Mouse (Mus musculus) CD4-positive, CD25-positive, alpha-beta regulatory T cell, adult 4 months (primary cell): ENCODE measurements around the gene Glod5. TPM values are rescaled to one million over a fixed set of nuclear protein-coding genes. Genes with fewer than 3 reads are reported as not detected.
A peak's percentile ranks its signal among the peaks of the same experiment; 100 is the strongest.
"Not testable (repeated sequence)": the region's sequence is repeated elsewhere in the genome, so short reads cannot be mapped to it uniquely, and the experiment has no call there.

Source experiments
- ATAC-seq: one replicate; pipeline ENCODE4 v1.8.0; 2017
- polyA plus RNA-seq, 2 experiments: library from polyadenylated mRNA; unstranded; fragments of 100-300 nt; shearing (Covaris generic); gene quantifications; one replicate each; pipeline ENCODE4 v1.2.1; 2017

Glod5 gene
- not detected for polyA plus RNA-seq

- ATAC-seq, result no peak
Measured at GRCm38 (mm10) chrX:8018286-8018685, at the start of gene Glod5. Gene Glod5, minus strand, starts transcription at chrX:8018492.

DNA sequence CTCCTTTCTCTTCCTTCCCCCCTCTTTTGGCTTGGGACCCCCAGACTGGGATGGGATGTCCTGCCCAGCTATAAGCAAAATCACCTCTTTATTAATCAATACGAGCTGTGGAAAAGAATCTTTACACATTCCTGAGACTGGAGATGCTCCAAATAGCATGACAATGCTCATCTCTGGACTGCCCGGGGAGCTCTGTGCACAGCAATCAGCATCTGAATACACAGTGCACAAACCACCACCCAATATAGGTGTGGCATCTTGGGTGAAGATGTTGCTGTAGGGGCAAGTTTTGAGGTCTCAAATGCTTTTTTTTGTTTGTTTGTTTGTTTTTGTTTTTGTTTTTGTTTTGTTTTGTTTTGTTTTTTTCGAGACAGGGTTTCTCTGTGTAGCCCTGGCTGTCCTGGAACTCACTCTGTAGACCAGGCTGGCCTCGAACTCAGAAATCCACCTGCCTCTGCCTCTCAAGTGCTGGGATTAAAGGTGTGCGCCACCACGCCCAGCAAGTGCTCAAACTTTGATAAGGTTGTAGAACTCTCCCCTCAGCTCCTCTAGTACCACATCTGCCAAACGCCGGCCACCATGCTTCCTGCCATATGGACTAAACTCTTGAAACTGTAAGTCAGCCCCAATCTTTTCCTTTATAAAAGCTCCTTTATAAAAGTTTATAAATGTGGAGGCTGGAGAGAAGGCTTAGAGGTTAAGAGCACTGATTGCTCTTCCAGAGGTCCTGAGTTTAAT is 32.9 kb upstream of the Glod5 start:
- not testable (repeated sequence) for ATAC-seq

DNA sequence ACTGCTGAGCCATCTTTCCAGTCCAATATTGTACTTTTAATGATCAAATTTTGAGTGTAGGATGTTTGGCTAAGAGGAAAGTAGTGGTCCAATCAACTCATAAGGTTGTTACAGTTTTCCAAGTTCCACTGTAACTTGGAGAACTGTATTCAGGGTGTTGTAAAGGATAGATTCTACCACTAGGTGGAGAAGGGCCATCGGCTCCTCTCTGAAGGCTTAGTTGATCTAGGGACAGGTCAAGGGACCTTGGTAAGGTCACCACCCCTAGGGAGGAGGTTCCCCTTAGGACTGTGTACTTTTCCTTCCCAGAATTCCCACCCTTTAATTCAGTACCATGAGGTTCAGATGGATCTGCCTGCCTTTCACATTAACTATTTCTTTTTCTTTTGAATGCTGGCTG is 14.7 kb upstream of the Glod5 start:
- ATAC-seq, result no peak

DNA sequence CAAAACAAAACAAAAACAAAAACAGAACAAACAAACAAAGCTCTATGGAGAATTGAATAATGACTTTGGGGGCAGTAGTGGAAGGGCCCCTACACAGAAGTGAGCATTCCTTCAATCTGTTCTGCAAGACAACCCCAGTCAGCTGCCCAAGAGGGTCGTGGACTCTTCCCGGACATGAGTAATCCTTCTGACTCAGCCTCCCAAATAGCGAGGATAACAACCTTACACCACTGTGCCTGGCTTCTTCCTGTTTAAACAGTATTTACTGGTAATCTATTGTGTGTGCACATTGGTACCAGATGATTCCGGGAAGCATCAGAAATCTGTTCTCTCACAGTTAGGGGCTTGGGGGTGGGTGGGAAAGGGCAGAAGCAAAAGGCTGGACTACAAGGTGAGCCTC is 8.5 kb upstream of the Glod5 start:
- ATAC-seq, result no peak

DNA sequence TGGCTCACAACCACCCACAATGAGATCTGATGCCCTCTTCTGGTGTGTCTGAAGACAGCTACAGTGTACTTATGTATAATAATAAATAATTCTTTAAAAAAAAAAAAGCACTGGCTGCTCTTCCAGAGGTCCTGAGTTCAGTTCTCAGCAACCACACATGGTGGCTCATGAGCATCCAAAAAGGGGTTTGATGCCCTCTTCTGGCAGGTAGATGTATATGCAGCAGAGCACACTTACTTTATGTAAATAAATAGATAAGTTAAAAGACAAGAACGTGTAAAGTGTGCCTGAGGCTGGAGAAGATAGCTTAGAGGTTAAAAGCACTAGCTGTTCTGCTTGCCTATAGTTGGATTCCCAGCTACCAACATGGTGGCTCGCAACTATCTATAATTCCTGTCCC is 6.5 kb upstream of the Glod5 start:
- no peak for ATAC-seq

DNA sequence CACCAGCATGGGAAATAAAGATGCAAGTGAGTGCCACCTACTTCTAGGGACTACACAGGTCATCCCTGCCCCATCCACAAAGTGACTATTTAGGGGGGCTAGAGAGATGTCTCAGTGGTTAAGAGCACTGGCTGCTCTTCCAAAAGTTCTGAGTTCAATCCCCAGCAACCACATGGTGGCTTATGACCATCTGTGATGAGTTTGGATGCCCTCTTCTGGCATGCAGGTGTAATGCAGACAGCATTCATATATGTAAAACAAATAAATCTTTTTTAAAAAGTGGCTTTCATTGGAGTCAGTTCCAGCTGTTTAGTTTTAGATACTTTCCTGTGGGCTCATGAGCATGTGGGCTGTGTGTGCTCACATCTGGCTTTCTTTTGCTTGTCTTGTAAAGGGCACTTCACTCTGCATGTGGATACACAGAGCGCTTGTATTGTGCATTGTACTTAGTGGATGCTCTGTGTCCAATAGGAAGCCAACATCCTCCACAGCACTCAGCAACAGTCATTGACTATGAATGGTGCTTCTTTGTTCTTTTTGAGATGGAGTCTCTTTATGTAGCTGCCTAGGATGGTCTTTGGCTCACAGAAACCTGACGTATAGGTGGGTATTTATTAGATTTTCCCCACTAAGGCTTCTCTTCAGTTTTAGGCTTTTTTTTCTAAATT is 2.0 kb upstream of the Glod5 start:
- ATAC-seq, result no peak

DNA sequence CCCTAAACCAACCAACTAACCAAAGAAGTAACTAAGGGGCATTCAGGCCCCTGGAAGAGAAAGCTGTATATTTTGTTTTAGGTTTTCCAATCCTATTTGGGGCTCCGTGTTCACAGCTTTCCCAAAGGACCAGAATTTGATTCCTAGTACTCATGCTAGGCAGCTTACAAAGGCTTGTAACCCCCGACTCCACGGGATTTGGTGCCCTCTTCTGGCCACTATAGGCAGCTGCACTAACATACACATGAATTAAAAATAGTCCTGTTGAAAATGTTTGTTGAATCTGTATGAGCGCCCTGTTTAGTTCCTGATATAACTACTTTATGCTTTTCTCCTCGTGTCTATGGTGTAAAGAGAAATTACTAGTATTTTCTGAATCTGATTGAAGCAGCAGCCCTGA is 1.1 kb downstream of the Glod5 start:
- ATAC-seq, result no peak

- ATAC-seq, result not testable (repeated sequence)
Measured at GRCm38 (mm10) chrX:8015675-8016074, 2.6 kb downstream of the Glod5 start.

DNA sequence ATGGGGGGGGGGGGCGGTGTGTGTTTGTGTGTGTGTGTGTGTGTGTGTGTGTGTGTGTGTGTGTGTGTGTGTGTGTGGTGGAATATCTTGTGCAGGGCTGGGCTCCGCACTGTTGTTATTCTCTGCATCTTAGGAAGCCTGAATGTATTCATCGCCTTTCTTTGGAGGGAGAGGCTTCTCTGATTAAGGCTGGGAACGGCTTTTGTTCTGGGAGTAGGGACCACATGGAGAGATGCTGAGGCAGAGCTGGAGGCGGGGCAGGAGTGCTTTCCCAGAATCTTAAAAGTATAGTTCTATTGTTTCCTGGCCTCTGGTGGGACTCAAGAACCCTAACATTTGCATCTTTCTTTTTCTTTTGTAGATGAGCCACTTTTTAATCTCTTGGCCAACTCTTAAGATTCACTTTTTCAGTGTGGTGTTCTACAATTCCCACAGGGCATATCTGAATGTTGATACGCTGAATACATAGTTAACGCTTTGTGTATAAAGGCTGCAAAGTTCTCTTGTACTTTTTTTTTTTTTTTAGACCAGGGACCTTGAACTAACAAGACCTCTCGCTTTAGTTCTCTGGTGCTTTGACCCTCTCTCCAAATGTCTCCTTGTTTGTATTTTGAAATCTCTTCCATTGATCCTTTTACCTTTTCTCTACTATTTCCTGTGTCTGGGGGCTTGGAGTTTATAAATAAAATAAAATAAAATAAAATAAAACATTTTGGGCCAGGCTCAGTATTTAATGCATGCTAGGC is 4.5 kb downstream of the Glod5 start:
- ATAC-seq, result no peak

GRCm38 (mm10) chrX:8013157-8013556 is 5.1 kb downstream of the Glod5 start:
- peak; percentile 74 for ATAC-seq

DNA sequence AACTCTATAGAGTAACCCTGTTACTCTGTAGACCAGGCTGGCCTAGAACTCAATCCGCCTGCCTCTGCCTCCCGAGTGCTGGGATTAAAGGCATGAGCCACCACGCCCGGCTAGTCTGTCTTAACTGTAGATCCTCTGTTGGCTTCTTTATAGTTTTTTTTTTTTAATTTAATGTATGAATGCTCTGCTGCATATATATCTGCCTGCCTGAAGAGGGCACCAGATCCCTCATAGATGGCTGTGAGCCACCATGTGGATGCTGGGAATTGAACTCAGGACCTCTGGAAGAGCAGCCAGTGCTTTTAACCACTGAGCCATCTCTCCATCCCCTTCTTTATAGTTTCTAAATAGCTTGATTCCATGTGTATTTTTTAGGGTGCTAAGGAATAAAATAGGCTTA is 8.9 kb downstream of the Glod5 start:
- ATAC-seq, result not testable (repeated sequence)

DNA sequence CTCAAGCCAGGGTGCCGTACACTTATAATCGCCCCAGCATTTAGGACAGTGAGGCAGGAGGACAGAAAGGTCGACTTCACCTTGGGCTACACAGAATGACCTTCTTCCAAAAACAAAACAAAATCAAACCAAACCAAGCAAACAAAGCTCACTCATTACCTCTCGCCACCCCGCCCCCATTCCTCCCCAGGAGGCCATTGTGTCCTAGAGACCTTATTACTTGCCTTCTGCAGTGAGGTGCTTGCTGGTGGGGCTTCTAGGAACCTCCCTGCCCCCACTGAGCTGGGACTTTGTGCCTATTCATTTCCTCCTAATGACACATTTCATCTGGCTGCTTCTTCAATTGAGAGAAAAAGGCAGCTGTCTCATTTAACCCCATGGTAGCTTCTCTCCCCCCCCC is 9.7 kb downstream of the Glod5 start:
- no peak for ATAC-seq

- no peak for ATAC-seq
Measured at GRCm38 (mm10) chrX:8002971-8003370, 15.3 kb downstream of the Glod5 start.

DNA sequence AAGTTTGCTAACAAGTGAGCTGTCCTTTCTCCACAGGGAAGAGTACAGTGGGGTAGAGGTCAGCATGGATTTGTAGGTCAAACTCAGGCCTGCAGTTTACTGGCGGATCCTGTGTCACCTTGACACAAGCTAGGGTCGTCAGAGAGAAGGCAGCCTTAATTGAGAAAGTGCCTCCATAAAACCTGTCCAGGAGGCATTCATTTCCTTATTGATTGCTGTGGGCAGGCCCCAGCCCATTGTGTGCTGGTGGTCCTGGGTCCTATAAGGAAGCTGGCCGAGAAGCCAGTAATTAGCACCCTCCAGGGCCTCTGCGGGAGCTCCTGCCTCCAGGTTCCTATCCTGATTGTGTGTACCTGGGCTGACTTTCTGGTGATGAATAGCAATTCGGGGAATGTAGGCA is 16.3 kb downstream of the Glod5 start:
- ATAC-seq, result no peak

GRCm38 (mm10) chrX:8000546-8001192 is 17.6 kb downstream of the Glod5 start:
- no peak for ATAC-seq

GRCm38 (mm10) chrX:7993068-7993735 is 25.1 kb downstream of the Glod5 start:
- no peak for ATAC-seq

DNA sequence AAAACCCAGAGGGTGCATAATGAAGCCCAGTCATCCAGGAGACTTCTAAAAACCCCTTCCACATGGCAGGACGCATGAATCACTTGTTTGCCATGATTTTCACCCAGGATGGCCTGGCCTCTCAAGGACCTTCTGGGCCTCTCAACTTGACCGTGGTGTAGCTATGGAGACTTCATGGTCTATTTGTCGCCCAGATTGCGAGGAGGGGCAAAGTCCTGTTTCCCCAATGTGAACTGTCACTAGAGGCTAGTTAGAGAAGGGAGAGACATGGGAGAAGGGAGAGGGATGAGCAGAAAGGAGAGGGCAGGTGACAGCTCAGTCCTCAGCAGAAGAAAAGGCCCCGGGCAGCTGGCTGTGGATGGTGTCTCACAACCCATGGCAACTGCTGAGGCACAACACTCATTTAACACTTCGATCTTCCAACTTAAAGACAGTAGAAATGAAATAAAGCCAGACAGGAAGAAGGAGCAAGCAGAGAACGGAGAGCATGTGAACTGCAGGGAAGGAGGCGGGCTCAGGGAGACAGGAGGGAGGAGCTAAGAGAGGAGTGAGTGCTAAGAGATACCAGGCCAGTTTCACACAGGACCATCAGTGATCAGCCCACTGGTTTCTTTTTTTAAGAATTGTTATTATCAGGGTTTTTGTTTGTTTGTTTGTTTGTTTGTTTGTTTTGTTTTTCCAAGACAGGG is 25.8 kb downstream of the Glod5 start:
- ATAC-seq, result no peak

DNA sequence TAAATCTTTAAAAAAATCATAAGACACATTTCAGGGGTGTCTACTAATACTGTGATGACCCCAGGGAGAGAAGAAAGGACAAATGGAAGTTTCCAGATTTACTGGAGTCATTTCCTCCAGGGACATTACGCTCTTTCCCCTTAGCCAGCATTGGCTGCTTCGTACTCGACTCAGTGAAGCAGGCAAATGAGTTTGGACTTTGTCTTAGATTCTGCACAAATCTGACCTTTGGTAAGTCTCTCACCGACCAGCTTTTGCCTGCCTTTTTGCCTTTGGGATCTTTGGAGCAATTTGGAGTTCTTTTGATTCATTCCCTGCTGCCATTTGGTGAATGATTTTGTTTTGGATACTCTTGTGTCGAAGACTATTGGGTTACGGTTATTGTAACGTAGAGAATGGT is 36.9 kb downstream of the Glod5 start:
- ATAC-seq, result no peak

DNA sequence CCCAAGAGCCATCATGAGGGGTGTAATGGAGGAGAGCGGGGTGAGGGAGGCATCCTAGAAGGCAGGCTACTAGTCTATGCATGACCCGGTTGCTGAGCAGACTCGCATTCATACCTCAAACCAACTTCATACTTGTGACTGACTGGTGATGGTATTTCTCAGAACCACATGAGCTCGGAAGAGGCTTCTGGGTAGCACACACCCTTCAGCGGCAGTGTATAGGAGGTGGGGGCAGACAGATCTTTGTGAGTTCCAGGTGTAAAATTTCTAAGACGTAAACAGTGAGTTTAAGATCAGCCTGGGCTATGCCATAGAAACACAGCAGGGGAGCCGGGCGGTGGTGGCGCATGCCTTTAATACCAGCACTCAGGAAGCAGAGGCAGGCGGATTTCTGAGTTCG is 40.4 kb downstream of the Glod5 start, which contains the start of gene Gata1:
Gata1 (minus strand) TSS at position 180 of the 400 bp plus-strand sequence.
- ATAC-seq, result peak; percentile 79

DNA sequence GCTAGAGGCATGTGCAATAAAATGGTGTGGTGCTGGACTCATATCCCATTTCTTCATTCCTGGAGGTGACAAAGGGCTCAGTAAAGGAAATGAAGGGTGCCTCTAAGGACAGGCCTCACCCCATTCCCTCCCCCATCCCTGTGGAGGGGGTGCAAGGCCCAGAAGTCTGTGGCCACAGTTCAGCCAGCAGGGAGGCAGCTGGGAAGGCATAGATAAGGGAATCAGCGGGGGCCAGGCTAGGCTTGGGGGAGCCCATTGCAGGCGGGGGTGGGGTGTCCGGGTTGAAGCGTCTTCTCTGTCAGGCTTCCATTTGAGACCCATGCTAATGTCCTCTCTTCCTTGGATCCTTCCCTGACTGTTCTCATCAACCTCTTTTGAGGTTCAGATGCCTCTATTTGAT is 47.0 kb downstream of the Glod5 start:
- ATAC-seq, result no peak

DNA sequence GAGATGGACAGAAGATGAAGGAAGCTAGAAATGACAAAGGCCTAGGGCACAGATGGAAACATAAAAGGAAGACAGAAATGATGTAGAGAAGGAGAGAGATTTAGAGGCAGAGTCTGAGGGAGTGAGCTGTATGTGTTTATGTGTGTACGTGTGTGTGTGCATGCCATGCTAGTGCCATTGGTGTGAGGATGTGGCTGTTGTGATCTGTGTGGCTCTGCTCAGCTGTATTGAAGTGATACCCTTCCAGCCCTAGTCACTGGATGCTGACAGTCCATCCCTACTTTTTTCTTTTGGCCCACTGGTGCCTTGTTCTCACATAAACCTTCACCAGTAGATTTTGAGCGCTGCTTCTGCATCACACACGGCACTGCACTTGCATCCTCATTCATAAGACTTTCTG is 49.4 kb downstream of the Glod5 start:
- ATAC-seq, result no peak

DNA sequence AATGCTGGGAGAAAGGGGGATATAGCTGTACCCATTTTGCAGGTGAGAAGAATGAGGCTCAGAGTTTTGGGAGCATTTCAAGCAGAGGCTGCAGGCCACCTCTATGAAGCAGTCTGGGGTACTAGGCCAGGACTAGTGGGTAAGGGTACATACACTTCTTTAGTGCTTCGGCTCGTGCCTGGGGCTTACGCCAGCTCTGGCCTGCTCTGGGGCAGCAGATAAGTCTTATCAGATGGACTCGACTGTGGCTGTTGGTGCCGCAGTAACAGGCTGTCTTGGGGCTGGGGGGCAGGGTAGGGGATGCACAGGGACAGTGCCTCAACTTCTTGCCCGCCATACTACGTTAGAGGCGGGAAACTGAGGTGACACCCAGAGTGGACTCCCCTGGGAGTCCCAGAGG is 50.1 kb downstream of the Glod5 start:
- ATAC-seq, result no peak
